ENCODE assay signal across 8 mouse cellular contexts in genomic region chr2:26122171-26123078, GRCm38 (mm10). TPM values are rescaled to one million over a fixed set of nuclear protein-coding genes. Genes with fewer than 3 reads are reported as not detected.
DNase-seq lines count a peak whose midpoint lies in the region; ATAC-seq and TF ChIP-seq lines count a peak whose summit lies in the region.

No protein-coding gene starts in this region.

- no peak overlapping the region for H3K27ac ChIP-seq in embryonic facial prominence, embryonic 12.5 days
- H3K27ac ChIP-seq in heart, embryonic 10.5 days = peak overlapping the region; percentile 89
- H3K27ac ChIP-seq in lung, embryonic 15.5 days = 0 out of 2 replicates have a peak overlapping the region, but pooled peaks have one; percentile 27

- H3K36me3 ChIP-seq in C2C12 (ENCODE audit: control insufficient read depth, insufficient read depth) = no peaks in the 10 kb centered on the region
- no peaks in the 10 kb centered on the region for H3K36me3 ChIP-seq in embryonic facial prominence, embryonic 12.5 days
- no peaks in the 10 kb centered on the region for H3K36me3 ChIP-seq in heart, embryonic 10.5 days
- no peaks in the 10 kb centered on the region for H3K36me3 ChIP-seq in lung, embryonic 15.5 days

- peak overlapping the region; percentile 55 for H3K4me3 ChIP-seq in C2C12 (ENCODE audit: insufficient read depth, poor library complexity, severe bottlenecking)
- peak overlapping the region; percentile 77 for H3K4me3 ChIP-seq in embryonic facial prominence, embryonic 12.5 days
- H3K4me3 ChIP-seq in heart, embryonic 10.5 days = peak overlapping the region; percentile 85
- H3K4me3 ChIP-seq in lung, embryonic 15.5 days = peak overlapping the region; percentile 57

- ATAC-seq in embryonic facial prominence, embryonic 12.5 days (ENCODE audit: insufficient number of reproducible peaks, insufficient read depth, low FRiP score, low TSS enrichment) = peak; percentile 43
- ATAC-seq in lung, embryonic 15.5 days (ENCODE audit: borderline replicate concordance, extremely low read depth, low FRiP score, low TSS enrichment) = peak; percentile 25; the same call in 1 of the 2 replicates

- peak overlapping the region; percentile 75 for H3K9ac ChIP-seq in embryonic facial prominence, embryonic 12.5 days
- H3K9ac ChIP-seq in lung, embryonic 15.5 days = peak overlapping the region; percentile 53

- H3K79me3 ChIP-seq in C2C12 (ENCODE audit: low read depth) = peaks cover 1% of the 10 kb centered on the region

- TF ChIP-seq CTCF in C2C12 (IDR thresholded peaks at IDR 0.05; ENCODE audit: control insufficient read depth, insufficient read depth, insufficient read length) = no peak

- peaks cover 24% of the 10 kb centered on the region for H3K79me2 ChIP-seq in C2C12 (ENCODE audit: control insufficient read depth, insufficient read depth)

- H3K4me2 ChIP-seq in embryonic facial prominence, embryonic 12.5 days (replicated peaks) = peak overlapping the region; percentile 84
- H3K4me2 ChIP-seq in lung, embryonic 15.5 days = peak overlapping the region; percentile 98

- DNase-seq in adrenal gland, adult 2 months = peak; percentile 88
- DNase-seq in heart, embryonic 10.5 days (ENCODE audit: low spot score) = no peak
- peak; percentile 80 for DNase-seq in kidney, adult 9 months
- DNase-seq in ovary, postnatal 10 days (ENCODE audit: low spot score) = peak; percentile 42
- no peak for DNase-seq in c-Kit-positive CD71-positive TER-119-positive erythroid progenitor cells, embryonic 14.5 days (ENCODE audit: low spot score)

- H3ac ChIP-seq in C2C12 (ENCODE audit: control insufficient read depth, insufficient read length, low read depth) = peak overlapping the region; percentile 85

- H3K27me3 ChIP-seq in C2C12 (ENCODE audit: control insufficient read depth, insufficient read depth, insufficient read length) = no peaks in the 10 kb centered on the region
- peaks cover 42% of the 10 kb centered on the region for H3K27me3 ChIP-seq in embryonic facial prominence, embryonic 12.5 days
- peaks cover 51% of the 10 kb centered on the region for H3K27me3 ChIP-seq in heart, embryonic 10.5 days (ENCODE audit: insufficient read depth, poor library complexity, severe bottlenecking)
- H3K27me3 ChIP-seq in lung, embryonic 15.5 days = peaks cover 20% of the 10 kb centered on the region

- peaks cover 14% of the 10 kb centered on the region for H3K4me1 ChIP-seq in embryonic facial prominence, embryonic 12.5 days
- H3K4me1 ChIP-seq in heart, embryonic 10.5 days = peaks cover 41% of the 10 kb centered on the region
- H3K4me1 ChIP-seq in lung, embryonic 15.5 days = peaks cover 29% of the 10 kb centered on the region

- under 1% methylated on average over 90 of the region's 109 CpGs for WGBS in embryonic facial prominence, embryonic 12.5 days
- under 1% methylated on average over 109 of the region's 109 CpGs for WGBS in heart, embryonic 10.5 days
- WGBS in lung, embryonic 15.5 days = under 1% methylated on average over 102 of the region's 109 CpGs

- no peaks in the 10 kb centered on the region for H3K9me3 ChIP-seq in embryonic facial prominence, embryonic 12.5 days
- no peaks in the 10 kb centered on the region for H3K9me3 ChIP-seq in heart, embryonic 10.5 days
- H3K9me3 ChIP-seq in lung, embryonic 15.5 days = no peaks in the 10 kb centered on the region

TF ChIP-seq in C2C12, 6 proteins besides CTCF, POLR2A, EP300 and RAD21:
- TF ChIP-seq FOSL1 (IDR thresholded peaks at IDR 0.05; ENCODE audit: insufficient read depth, low read length, poor library complexity, severe bottlenecking) (no peak), CEBPB (IDR thresholded peaks at IDR 0.05; ENCODE audit: low read depth) (no peak), MYOG (IDR thresholded peaks at IDR 0.05; ENCODE audit: control insufficient read depth, extremely low read depth, insufficient read length) (no peak), MYOD1 (IDR thresholded peaks at IDR 0.05; ENCODE audit: control insufficient read depth, insufficient read length, low read depth) (no peak), USF1 (IDR thresholded peaks at IDR 0.05; ENCODE audit: low read depth) (no peak), MAX (IDR thresholded peaks at IDR 0.05) (no peak)

RNA-seq across cellular contexts. Expression of gene Nacc2, which starts 0.6 kb away (rescaled TPM):
- polyA plus RNA-seq in C2C12 (2012; fragmentation: generic; extraction: Trizol) = 20.8 TPM
- total RNA-seq in adrenal gland, adult 2 months (2021) = 10 to 100 TPM; 36.1 to 52.3 TPM
- 69.8 and 94.3 TPM in 2 replicates for polyA plus RNA-seq in adrenal gland, adult 2 months (2012; rRNA removed)
- 6.8 and 7.7 TPM in 2 replicates for polyA plus RNA-seq in embryonic facial prominence, embryonic 12.5 days (2016; fragmentation: Nextera tagmentation; extraction: Ambion mirVana)
- 5.1 and 5.4 TPM in 2 replicates for polyA plus RNA-seq in heart, embryonic 10.5 days (2016; fragmentation: Nextera tagmentation; extraction: Ambion mirVana)
- 10.3 and 11.2 TPM in 2 replicates for polyA plus RNA-seq in lung, embryonic 15.5 days (2015; fragmentation: Nextera tagmentation; extraction: Ambion mirVana)

Comparison
In these comparisons a context has a peak if more than half of its experiments do, and no peak if none do; other contexts are left out.
1. DNase-seq: peak in adrenal gland, adult 2 months (single experiment), kidney, adult 9 months (single experiment) and ovary, postnatal 10 days (single experiment); none in heart, embryonic 10.5 days (single experiment) and c-Kit-positive CD71-positive TER-119-positive erythroid progenitor cells, embryonic 14.5 days (single experiment).
2. Peak in every context shown above with its lines, with median percentiles within 50 percentile points of each other: H3K4me3 ChIP-seq.